Mouse (Mus musculus): ENCODE measurements around the gene Enc1. TPM values are rescaled to one million over a fixed set of nuclear protein-coding genes. Genes with fewer than 3 reads are reported as not detected.
A peak's percentile ranks its signal among the peaks of the same experiment; 100 is the strongest.

Enc1 gene
- polyA plus RNA-seq, 1 experiment from 2014 or later, result 143 TPM

- 51% methylated on average over 16 of the region's 16 CpGs for WGBS
- Histone ChIP-seq H3K27me3 (replicated peaks; ENCODE audit: control insufficient read depth, insufficient read depth, low read length) (no peaks in the 10 kb centered on the region), H3K4me1 (replicated peaks; ENCODE audit: control insufficient read depth, insufficient read depth, low read length) (peaks cover 79% of the 10 kb centered on the region), H3K9ac (replicated peaks; ENCODE audit: low read depth, low read length) (no peak overlapping the region), H3K4me2 (ENCODE audit: low read length) (peak overlapping the region; percentile 86), H3K36me3 (ENCODE audit: control insufficient read depth, insufficient read depth) (peaks cover 16% of the 10 kb centered on the region), H3K27ac (ENCODE audit: low read length) (peak overlapping the region; percentile 25; the same call in 1 of the 2 replicates), H3K4me3 (replicated peaks; ENCODE audit: low read length) (peak overlapping the region; percentile 17), H3K9me3 (ENCODE audit: control insufficient read depth, low read length) (no peaks in the 10 kb centered on the region)
- ATAC-seq, result peak; percentile 4; the same call in 1 of the 2 replicates
Observed at GRCm38 (mm10) chr13:97246217-97246616, 5.3 kb downstream of the Enc1 start.

- H3K27ac ChIP-seq (ENCODE audit: low read length), result no peak overlapping the region
- peak overlapping the region; percentile 86 for H3K4me2 ChIP-seq (ENCODE audit: low read length)
- H3K36me3 ChIP-seq (ENCODE audit: control insufficient read depth, insufficient read depth), result peaks cover 16% of the 10 kb centered on the region
- peak overlapping the region; percentile 2 for H3K4me3 ChIP-seq (replicated peaks; ENCODE audit: low read length)
- no peaks in the 10 kb centered on the region for H3K27me3 ChIP-seq (replicated peaks; ENCODE audit: control insufficient read depth, insufficient read depth, low read length)
- no peak for ATAC-seq
- no peaks in the 10 kb centered on the region for H3K9me3 ChIP-seq (ENCODE audit: control insufficient read depth, low read length)
- 16% methylated on average over 4 of the region's 4 CpGs for WGBS
- H3K9ac ChIP-seq (replicated peaks; ENCODE audit: low read depth, low read length), result peak overlapping the region; percentile 22; the same call in 1 of the 2 replicates
- peaks cover 94% of the 10 kb centered on the region for H3K4me1 ChIP-seq (replicated peaks; ENCODE audit: control insufficient read depth, insufficient read depth, low read length)
Observed at GRCm38 (mm10) chr13:97247754-97248153, 6.8 kb downstream of the Enc1 start.

DNA sequence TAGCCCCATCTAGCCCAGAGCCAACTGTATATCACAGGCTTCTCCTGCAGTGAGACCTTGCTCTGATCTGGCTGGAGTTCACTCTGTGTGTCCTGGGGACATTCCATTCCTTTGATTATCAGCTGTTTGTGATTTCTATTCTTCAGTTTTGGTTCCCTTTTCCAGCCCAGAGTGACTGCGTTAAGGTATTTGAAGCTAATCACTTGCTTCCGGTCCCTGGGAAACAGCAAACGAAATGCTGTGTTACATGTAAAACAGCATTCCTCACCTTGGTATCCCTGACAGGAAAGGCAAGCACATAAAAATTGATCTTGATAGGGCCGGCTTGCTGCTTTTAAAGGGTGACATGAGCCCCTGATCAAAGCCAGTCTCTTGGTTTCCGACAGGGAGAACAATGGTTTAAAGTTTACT lies 8.2 kb downstream of the Enc1 start:
- H3K9ac ChIP-seq (replicated peaks; ENCODE audit: low read depth, low read length), result peak overlapping the region; percentile 3; the same call in 1 of the 2 replicates
- WGBS, result 12% methylated on average over 5 of the region's 5 CpGs
- peak overlapping the region; percentile 23 for H3K4me3 ChIP-seq (replicated peaks; ENCODE audit: low read length)
- peaks cover 16% of the 10 kb centered on the region for H3K36me3 ChIP-seq (ENCODE audit: control insufficient read depth, insufficient read depth)
- peak overlapping the region; percentile 86 for H3K4me2 ChIP-seq (ENCODE audit: low read length)
- ATAC-seq, result no peak
- no peaks in the 10 kb centered on the region for H3K27me3 ChIP-seq (replicated peaks; ENCODE audit: control insufficient read depth, insufficient read depth, low read length)
- peak overlapping the region; percentile 72 for H3K27ac ChIP-seq (ENCODE audit: low read length)
- no peaks in the 10 kb centered on the region for H3K9me3 ChIP-seq (ENCODE audit: control insufficient read depth, low read length)
- peaks cover 96% of the 10 kb centered on the region for H3K4me1 ChIP-seq (replicated peaks; ENCODE audit: control insufficient read depth, insufficient read depth, low read length)

GRCm38 (mm10) chr13:97249507-97250078 lies 8.7 kb downstream of the Enc1 start:
- Histone ChIP-seq H3K9ac (replicated peaks; ENCODE audit: low read depth, low read length) (peak overlapping the region; percentile 25; the same call in 1 of the 2 replicates), H3K4me3 (replicated peaks; ENCODE audit: low read length) (peak overlapping the region; percentile 23), H3K36me3 (ENCODE audit: control insufficient read depth, insufficient read depth) (peaks cover 16% of the 10 kb centered on the region), H3K27ac (ENCODE audit: low read length) (peak overlapping the region; percentile 72), H3K9me3 (ENCODE audit: control insufficient read depth, low read length) (no peaks in the 10 kb centered on the region), H3K4me1 (replicated peaks; ENCODE audit: control insufficient read depth, insufficient read depth, low read length) (peaks cover 96% of the 10 kb centered on the region), H3K27me3 (replicated peaks; ENCODE audit: control insufficient read depth, insufficient read depth, low read length) (no peaks in the 10 kb centered on the region), H3K4me2 (ENCODE audit: low read length) (peak overlapping the region; percentile 86)
- ATAC-seq, result no peak
- 27% methylated on average over 5 of the region's 5 CpGs for WGBS

DNA sequence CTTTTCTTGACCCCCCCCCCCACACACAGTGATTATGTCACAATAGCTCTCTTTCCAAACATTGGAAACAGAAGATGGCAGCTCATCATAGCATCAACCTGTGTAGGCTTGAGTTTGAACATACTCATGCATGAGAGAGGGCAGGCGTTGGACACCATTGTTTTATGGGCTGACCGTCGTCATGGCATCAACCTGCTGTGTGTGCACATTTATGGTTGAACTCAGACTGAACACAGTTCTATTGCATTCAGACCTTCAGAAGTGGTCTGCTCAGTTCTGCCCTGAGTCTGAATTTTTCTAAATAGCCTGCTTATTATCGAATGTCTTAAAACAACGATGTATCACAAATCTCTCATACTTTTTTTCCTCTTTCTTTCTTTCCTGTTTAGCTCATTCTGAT lies 9.2 kb downstream of the Enc1 start:
- H3K4me1 ChIP-seq (replicated peaks; ENCODE audit: control insufficient read depth, insufficient read depth, low read length), result peaks cover 94% of the 10 kb centered on the region
- WGBS, result 25% methylated on average over 5 of the region's 5 CpGs
- H3K4me3 ChIP-seq (replicated peaks; ENCODE audit: low read length), result peak overlapping the region; percentile 23
- H3K9ac ChIP-seq (replicated peaks; ENCODE audit: low read depth, low read length), result peak overlapping the region; percentile 25; the same call in 1 of the 2 replicates
- peak overlapping the region; percentile 72 for H3K27ac ChIP-seq (ENCODE audit: low read length)
- no peaks in the 10 kb centered on the region for H3K27me3 ChIP-seq (replicated peaks; ENCODE audit: control insufficient read depth, insufficient read depth, low read length)
- no peak for ATAC-seq
- H3K4me2 ChIP-seq (ENCODE audit: low read length), result peak overlapping the region; percentile 86
- H3K9me3 ChIP-seq (ENCODE audit: control insufficient read depth, low read length), result no peaks in the 10 kb centered on the region
- H3K36me3 ChIP-seq (ENCODE audit: control insufficient read depth, insufficient read depth), result peaks cover 15% of the 10 kb centered on the region

GRCm38 (mm10) chr13:97250551-97251380 lies 9.9 kb downstream of the Enc1 start:
- ATAC-seq, result no peak
- H3K27ac ChIP-seq (ENCODE audit: low read length), result peak overlapping the region; percentile 87
- H3K27me3 ChIP-seq (replicated peaks; ENCODE audit: control insufficient read depth, insufficient read depth, low read length), result no peaks in the 10 kb centered on the region
- peaks cover 9% of the 10 kb centered on the region for H3K36me3 ChIP-seq (ENCODE audit: control insufficient read depth, insufficient read depth)
- H3K4me3 ChIP-seq (replicated peaks; ENCODE audit: low read length), result no peak overlapping the region
- peak overlapping the region; percentile 86 for H3K4me2 ChIP-seq (ENCODE audit: low read length)
- H3K4me1 ChIP-seq (replicated peaks; ENCODE audit: control insufficient read depth, insufficient read depth, low read length), result peaks cover 94% of the 10 kb centered on the region
- no peaks in the 10 kb centered on the region for H3K9me3 ChIP-seq (ENCODE audit: control insufficient read depth, low read length)
- 9% methylated on average over 20 of the region's 20 CpGs for WGBS
- H3K9ac ChIP-seq (replicated peaks; ENCODE audit: low read depth, low read length), result 0 out of 2 replicates have a peak overlapping the region, but pooled peaks have one; percentile 24

- peaks cover under 1% of the 10 kb centered on the region; the same call in 1 of the 2 replicates for H3K36me3 ChIP-seq (ENCODE audit: control insufficient read depth, insufficient read depth)
- no peak overlapping the region; the same call in 1 of the 2 replicates for H3K9ac ChIP-seq (replicated peaks; ENCODE audit: low read depth, low read length)
- no peak overlapping the region for H3K4me2 ChIP-seq (ENCODE audit: low read length)
- no peak for ATAC-seq
- WGBS, result 19% methylated on average over 7 of the region's 7 CpGs
- no peaks in the 10 kb centered on the region for H3K9me3 ChIP-seq (ENCODE audit: control insufficient read depth, low read length)
- peaks cover 93% of the 10 kb centered on the region for H3K4me1 ChIP-seq (replicated peaks; ENCODE audit: control insufficient read depth, insufficient read depth, low read length)
- no peaks in the 10 kb centered on the region for H3K27me3 ChIP-seq (replicated peaks; ENCODE audit: control insufficient read depth, insufficient read depth, low read length)
- H3K4me3 ChIP-seq (replicated peaks; ENCODE audit: low read length), result no peak overlapping the region
- peak overlapping the region; percentile 87 for H3K27ac ChIP-seq (ENCODE audit: low read length)
Observed at GRCm38 (mm10) chr13:97251736-97252135, 10.8 kb downstream of the Enc1 start.

GRCm38 (mm10) chr13:97252469-97252868 lies 11.6 kb downstream of the Enc1 start:
- ATAC-seq, result peak; percentile 41
- Histone ChIP-seq H3K4me3 (replicated peaks; ENCODE audit: low read length) (no peak overlapping the region), H3K9ac (replicated peaks; ENCODE audit: low read depth, low read length) (no peak overlapping the region), H3K27me3 (replicated peaks; ENCODE audit: control insufficient read depth, insufficient read depth, low read length) (no peaks in the 10 kb centered on the region), H3K4me2 (ENCODE audit: low read length) (0 out of 2 replicates have a peak overlapping the region, but pooled peaks have one; percentile 10), H3K27ac (ENCODE audit: low read length) (peak overlapping the region; percentile 87), H3K9me3 (ENCODE audit: control insufficient read depth, low read length) (no peaks in the 10 kb centered on the region), H3K4me1 (replicated peaks; ENCODE audit: control insufficient read depth, insufficient read depth, low read length) (peaks cover 93% of the 10 kb centered on the region), H3K36me3 (ENCODE audit: control insufficient read depth, insufficient read depth) (no peaks in the 10 kb centered on the region; the same call in 1 of the 2 replicates)
- WGBS, result 3% methylated on average over 7 of the region's 7 CpGs

- H3K4me2 ChIP-seq (ENCODE audit: low read length), result no peak overlapping the region
- peaks cover 83% of the 10 kb centered on the region for H3K4me1 ChIP-seq (replicated peaks; ENCODE audit: control insufficient read depth, insufficient read depth, low read length)
- no peak overlapping the region for H3K9ac ChIP-seq (replicated peaks; ENCODE audit: low read depth, low read length)
- no peaks in the 10 kb centered on the region for H3K27me3 ChIP-seq (replicated peaks; ENCODE audit: control insufficient read depth, insufficient read depth, low read length)
- no peaks in the 10 kb centered on the region for H3K9me3 ChIP-seq (ENCODE audit: control insufficient read depth, low read length)
- 35% methylated on average over 6 of the region's 6 CpGs for WGBS
- H3K27ac ChIP-seq (ENCODE audit: low read length), result peak overlapping the region; percentile 57
- no peak for ATAC-seq
- no peaks in the 10 kb centered on the region for H3K36me3 ChIP-seq (ENCODE audit: control insufficient read depth, insufficient read depth)
- no peak overlapping the region for H3K4me3 ChIP-seq (replicated peaks; ENCODE audit: low read length)
Observed at GRCm38 (mm10) chr13:97253418-97253981, 12.6 kb downstream of the Enc1 start.
